12 mouse cellular contexts compared by ENCODE assay signal in genomic region chr5:132380261-132380660, GRCm38 (mm10).
"Had no signal": no experiment of that assay in that cellular context is flagged by ENCODE, and none has a peak within 500 bp of the region (broad histone marks: within the 10 kb centered on the region; RNA-seq: fewer than 3 reads in every experiment).

No protein-coding gene starts in this region.

- H3K4me3 ChIP-seq: left cerebral cortex, adult 2 months; limb, embryonic 15.5 days; liver, embryonic 12.5 days; midbrain, embryonic 15.5 days; neural tube, embryonic 12.5 days had no signal

- ATAC-seq: intestine, postnatal 0 days; liver, embryonic 12.5 days; midbrain, embryonic 15.5 days had no signal

- H3K9me3 ChIP-seq: limb, embryonic 15.5 days; liver, embryonic 12.5 days; midbrain, embryonic 15.5 days; neural tube, embryonic 12.5 days had no signal

- H3K4me2 ChIP-seq: limb, embryonic 15.5 days; liver, embryonic 12.5 days; lung, embryonic 14.5 days; midbrain, embryonic 11.5 days; midbrain, embryonic 15.5 days; neural tube, embryonic 12.5 days had no signal

- H3K27ac ChIP-seq: left cerebral cortex, adult 2 months; limb, embryonic 15.5 days; liver, embryonic 12.5 days; midbrain, embryonic 15.5 days; neural tube, embryonic 12.5 days; stomach, postnatal 0 days had no signal

- H3K36me3 ChIP-seq: limb, embryonic 15.5 days; liver, embryonic 12.5 days; midbrain, embryonic 15.5 days; neural tube, embryonic 12.5 days had no signal

- DNase-seq: lung, embryonic 14.5 days; lung, postnatal 10 days; lung, postnatal 4 days; thymus, postnatal 4 days had no signal

- H3K27me3 ChIP-seq: limb, embryonic 15.5 days; liver, embryonic 12.5 days; midbrain, embryonic 15.5 days; neural tube, embryonic 12.5 days had no signal

- H3K9ac ChIP-seq: limb, embryonic 15.5 days; liver, embryonic 12.5 days; lung, embryonic 14.5 days; midbrain, embryonic 15.5 days; neural tube, embryonic 12.5 days had no signal
